Mouse (Mus musculus) yolk sac, embryonic 10.5 days (tissue): Measurements from ENCODE around the gene Abcb5.

ENCODE experiments used
- DNase-seq: peaks from one replicate; pipeline ENCODE4 v3.0.0-alpha.2; 2017; ENCODE audit warnings: low spot score

Gene Abcb5

DNA sequence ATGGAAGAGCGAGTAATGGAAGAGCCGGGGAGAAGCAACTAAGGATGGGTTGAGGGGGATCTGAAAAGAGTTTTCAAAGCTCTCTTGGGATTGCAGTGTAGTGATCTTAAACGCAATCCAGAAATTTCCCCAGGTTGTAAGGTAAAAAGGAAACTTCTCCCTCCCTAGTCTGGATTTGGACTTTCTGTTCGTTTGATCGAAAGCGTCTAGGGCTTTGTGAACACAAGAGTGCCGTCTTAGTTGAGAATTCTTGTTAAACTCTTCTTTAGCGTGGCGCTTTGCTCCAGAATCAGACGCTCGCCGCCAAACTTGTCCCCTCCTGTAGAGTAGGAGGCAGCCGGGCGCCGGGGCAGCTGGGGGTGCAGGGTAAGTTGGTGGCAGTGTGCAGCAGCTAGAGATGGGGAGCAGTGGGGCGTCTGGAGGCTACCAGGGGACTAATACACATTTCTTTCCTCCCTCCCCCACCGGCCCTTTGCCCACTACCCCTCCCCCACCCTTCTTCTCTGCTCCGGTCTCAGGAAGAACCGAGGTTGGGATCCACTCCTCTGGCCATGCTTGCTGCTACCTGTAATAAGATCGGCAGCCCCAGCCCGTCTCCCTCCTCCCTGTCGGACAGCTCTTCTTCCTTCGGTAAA, 118.2 kb downstream of the Abcb5 start:
- no peak for DNase-seq

DNA sequence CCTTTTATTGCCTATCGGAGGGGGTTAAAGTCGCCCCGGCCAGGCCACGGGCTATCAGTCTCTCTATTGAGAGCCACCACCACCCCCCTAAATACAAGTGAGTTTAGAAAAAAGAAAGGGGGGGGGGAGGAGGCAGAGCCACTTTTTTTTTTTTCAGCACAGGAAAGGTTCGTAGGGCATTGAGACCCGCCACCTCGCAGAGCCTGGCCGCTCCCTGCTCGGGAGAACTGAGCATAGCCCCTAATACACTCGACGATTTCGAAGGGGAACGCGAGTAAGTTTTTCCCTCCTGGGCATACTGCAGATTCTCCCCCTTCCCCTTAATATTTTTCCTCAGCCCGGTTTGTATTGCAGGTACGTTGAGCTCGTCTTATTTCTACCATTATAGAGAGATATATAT, 118.8 kb downstream of the Abcb5 start:
- DNase-seq = no peak

DNA sequence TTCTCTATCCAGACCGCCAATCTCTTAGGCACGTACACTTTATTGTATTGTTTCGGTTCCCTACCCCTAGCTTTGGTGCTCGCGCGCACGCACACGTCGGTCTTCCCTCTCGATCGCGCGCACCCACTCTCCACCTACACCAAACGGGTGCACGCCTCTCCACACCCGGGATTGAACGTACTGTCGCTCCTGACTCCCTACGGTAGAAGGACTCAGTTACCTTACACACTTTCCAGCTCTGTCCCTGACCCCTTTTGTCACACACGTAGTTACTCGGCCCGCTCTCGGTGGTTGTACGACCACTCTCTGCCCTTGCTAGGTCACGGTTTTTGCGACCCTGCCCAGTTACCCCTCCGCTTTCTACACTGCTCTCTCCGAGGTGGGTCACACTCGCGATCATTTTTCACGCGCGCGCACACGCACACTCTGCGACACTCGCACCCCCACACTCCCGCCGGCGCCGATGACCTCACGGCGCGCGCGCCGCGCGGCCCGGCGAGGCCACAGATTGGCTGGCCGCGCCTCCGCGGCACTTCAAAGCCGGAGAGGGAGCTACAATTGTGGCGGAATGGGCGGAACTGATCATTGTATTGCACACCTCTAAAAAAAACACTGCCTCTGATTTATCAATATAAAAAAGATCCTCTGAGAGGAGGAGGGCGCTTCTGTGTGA, 119.4 kb downstream of the Abcb5 start:
- peak; percentile 45 for DNase-seq

DNA sequence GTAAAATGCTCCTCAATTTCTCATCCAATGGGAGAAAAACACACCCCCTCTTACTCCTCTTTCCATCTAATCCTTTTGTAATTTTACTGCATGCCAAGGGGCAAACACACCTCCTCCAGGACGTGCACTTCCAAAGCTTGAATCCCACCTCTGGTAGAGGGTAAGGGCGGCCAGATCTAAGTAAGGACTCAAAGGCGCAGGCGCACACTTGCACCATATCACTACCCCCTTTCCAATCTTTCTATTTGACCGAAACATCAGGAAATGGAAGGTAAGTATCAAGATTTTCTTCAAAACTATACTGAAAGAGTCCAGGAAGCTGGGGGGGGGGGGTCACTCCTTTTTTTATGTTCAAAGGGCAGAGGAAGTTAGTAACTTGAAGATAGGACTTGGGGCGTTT, 120.0 kb downstream of the Abcb5 start, which contains the start of gene Sp8:
Gene Sp8, plus strand, starts transcription at position 109 of the 400 bp plus-strand sequence.
- DNase-seq = no peak

DNA sequence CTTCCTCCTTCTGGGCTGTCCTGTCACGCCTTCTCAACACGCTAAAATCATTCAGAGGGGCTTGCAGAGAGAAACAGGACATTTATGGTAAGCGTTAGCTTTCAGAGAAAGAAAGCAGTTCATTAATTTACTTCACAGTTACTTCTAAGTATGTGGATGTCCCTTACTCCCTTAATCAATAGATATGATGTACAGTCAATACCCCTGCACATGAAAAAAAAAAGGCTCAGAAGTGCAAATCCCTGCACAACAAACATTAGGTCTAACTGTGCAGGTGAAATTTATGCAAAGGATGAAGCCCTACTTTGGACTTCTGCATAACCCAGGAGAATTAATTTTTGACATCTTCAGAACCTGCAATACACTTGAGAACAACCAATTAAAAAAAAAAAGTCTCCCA, 120.9 kb downstream of the Abcb5 start:
- no peak for DNase-seq

DNA sequence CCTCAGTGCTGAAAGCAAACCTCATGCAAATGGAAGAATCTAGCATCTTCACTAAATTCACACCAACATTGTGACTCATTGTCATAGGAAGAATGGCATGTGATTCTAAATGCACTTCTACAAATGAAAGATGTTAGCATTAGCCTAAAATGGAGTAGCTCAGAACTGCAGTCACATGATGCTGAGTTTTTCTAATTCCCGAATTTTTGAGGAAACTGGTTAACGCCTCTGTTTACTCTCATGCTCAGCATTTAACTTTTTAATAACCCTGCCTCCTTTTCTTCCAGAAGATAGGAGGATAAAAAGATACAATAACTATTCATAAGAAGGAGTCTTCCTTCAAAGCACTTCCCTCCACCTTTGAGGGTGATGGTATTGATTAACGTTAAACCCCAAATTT, 121.4 kb downstream of the Abcb5 start:
- DNase-seq = no peak

DNA sequence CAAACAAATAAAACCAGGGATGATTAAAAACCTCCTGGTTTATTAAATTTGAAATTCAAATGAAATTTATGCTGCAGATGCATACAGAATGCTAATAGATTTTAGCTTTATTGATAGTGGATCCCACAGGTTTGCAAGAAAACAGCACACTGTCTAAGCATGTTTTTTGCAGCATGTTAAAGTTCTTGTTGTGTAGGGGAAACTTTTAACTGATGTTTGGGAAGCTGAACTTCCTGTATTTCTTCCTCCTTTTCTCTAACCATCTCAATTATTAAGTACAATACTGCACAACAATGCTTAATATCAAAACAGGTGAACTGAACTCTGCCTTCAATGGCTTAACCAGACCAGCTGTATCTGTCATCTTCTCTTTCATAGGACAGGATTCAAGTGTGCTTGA, 122.1 kb downstream of the Abcb5 start:
- no peak for DNase-seq

DNA sequence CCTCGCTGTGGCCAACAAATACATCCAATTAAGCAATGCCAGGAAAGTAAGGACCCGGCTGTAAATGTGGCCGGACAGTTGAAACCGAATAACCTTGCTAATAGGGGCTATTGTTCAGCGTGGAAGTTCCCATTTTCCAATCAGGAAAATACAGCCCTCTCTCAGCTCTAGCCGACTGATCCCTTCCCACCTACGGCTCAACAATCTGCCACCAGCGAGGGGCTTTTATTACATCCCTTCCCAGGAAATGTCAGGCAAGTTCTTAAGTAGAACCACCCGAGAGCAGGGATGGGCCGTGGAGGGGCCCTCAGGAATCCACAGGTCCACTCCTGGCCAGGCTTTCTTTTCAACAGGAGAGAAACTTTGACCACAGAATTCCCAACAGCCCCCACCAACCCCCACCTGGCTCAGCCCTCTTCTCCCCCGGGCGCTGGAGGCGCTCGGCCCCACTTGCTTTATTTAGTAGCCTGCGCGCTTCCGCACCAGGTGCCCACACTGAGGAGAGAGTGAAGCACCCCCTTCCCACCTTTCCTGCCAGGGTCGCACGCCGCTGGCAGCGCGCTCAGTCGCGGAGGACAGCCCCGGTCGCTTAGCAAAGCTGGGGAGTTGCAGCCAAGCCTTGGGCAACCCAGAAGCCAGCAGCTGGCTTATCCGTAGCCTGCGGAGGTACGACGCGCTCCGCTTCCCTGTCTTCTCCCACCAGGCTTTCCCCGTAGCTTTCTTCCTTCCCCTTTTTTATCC, 123.4 kb downstream of the Abcb5 start:
- DNase-seq = no peak

DNA sequence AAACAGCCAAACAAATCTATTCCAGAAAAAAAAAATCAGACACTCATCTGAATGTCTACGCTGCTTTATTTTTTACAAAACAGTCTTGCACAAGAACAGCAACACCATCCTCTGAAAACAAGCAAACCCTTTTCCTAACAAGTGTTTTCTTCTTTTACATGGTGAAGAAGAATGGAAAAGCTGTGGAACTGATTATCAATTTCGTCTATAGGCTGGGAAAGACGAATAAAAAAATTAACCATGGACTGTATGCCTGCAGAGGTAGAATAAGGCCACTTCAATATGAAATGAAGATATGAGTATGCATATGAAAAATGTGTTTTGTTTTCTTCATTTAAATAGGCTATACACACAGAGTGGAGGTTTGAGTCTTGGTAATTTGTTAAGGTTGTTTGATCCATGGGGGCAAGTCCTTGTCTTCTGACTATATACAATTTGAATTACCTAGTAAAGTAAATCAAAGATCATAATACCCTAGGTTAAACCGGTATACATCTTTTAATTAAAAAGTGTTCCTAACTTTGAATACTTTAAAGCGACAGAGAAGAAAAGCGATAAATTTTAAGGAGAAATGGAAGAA, 124.2 kb downstream of the Abcb5 start:
- no peak for DNase-seq

DNA sequence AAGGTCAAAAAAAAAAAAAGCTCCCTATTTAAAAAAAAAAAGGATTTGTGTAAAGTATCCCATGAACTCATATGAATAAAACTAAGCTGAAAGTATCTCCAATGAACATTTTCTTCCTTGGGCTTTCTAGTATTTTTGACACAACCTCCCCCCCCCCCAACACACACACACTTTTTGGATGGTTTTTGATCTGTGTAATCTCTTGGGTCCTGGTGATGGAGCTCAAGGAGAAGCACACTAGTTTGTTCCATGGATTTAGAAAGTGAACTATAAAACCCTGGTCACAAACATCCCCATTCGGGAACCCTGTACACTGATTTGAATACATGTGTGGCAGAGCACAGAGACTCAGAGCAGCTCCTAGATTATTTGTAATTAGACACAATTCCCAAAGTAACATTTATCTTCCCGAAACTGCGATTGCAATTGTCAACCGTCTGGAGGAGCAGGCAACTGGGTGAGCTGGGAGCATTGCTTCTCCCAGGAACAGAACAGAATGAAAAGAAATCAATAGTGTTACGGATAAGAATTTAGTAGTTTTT, 124.8 kb downstream of the Abcb5 start:
- DNase-seq = no peak

DNA sequence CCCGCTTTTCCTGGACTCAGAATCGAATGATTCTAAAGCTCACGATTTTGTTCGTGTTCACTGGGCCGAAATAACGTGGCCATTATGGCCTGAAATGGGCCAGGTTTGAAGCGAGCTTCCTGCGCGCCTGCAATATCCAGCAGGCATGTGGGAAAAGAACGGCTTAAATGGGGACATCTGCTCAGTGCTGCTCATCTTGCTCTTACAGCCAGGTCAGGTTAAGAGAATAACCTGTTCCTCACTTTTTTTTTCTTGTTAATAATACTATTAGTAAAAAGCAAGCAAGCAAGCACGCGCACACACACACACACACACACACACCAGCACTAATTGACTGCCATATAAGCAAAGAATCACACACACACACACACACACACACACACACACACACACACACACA, 125.4 kb downstream of the Abcb5 start:
- no peak for DNase-seq

DNA sequence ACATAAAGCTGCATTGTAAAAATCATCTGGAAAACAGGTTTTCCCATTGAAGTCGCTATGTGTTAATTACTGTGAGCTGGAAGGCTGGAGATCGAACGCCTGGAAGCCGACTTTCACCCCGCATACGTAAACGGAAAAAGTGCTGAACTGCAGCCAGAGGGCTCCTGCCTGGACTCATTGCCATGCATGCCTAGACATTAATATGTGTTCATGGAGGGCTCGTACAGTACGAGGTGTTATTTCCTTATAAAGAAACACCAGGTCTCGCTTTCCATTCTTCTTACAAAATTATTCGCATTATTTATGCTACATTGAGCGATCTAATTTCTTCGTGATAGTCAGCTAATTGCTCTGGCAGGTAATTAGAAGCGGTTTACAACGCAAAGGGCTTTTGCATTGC, 125.9 kb downstream of the Abcb5 start:
- DNase-seq = no peak

DNA sequence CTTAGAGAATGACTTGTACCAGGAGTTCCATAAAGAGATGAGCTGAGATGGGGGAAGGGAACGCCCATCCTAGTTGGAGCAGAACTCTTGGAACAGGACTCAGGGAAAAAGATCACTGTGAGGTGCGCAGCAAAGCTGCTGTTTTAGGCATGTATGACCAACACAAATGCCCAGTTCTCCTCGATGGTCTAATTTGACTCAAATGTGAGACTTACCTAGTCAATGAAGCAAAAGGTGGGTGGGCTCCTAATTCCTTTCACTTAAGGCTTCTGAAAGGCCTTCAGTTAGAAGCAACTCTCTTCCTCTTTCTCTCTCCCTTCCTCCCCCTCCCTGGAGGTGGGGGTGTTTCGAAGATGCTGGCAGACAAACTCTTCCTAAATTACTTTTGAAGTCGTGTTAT, 126.8 kb downstream of the Abcb5 start:
- DNase-seq = no peak

DNA sequence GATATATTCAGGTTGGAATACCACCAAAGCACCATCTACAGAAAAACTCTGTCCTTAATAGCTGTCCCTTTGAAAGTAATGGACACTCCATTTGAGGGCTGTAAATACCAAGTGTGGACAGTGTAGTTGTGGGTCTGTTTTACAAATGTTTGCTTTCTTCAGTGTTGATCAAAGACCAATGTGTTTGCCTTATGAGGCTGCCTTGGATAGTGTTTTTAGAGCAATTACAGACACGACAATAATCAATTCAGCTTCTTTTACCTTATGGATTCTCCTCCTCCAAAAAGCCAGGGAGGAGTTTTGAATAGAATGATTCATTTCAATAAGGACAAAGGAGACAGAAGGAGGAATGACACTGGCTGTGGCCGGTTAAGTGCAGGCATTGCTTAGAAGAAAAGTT, 128.0 kb downstream of the Abcb5 start:
- no peak for DNase-seq

DNA sequence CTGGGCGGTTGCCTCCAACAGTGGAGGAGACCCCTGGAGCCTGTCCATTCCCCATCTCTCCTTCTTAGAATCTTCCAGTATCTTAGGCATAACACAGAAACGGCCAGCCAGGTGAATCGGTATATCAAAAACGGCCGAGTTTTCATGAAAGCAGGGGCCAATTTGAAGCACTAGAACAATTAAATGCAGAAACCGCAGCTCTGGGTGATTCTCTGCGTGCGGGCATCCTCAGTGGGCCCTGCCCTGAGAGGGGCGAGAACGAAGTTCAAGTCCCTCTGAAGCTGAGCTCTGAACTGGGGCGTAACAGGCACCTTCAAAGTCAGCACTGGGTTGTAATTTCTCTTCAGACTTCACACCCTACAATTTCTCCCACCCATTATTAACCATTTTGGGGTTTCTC, 128.9 kb downstream of the Abcb5 start:
- DNase-seq = no peak

DNA sequence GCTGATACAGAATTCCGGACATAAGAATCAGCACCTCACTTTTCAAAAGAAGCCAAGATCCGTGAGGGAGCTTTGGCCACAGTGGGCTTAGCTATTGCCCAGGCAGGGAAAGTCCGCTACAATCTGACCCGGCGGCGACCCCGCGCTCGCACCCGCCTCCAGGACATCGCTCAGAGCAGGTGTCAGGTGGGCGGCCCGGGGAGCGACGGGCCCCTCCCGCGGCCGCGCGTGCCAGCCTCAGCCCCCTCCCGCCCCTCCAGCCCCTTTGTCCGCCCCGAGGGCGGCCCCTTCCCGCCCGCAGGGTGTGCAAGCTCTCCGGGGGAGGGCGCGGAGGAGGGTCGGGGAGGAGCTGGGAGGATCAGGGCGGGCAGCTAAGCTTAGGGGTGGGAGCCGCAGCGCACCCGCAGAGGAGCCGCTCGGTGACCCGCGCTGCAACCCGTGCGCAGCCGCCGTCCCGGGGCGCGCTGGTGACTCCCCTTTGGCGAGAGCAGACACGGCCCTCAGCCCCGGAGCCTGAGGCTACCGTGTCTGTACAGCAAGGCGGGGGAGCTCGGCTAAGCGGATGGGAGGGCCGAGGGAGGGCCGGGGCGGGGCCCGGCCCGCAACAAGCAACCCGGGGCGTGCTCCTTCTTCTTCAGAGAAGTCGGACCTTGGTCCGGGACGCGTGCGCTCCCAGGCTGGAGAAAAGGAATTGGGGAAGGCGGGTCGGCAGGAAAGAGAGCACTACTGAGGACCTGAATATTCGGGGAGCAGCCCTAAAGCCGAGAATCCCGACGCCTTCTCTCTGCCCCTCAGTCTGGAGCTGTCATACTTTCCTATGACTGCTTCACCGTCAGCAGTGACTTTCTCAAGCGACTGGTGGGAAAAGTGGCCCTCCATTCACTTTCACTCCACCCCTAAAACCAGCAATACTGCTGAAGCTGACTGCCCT, 129.5 kb downstream of the Abcb5 start:
- peak; percentile 88 for DNase-seq

DNA sequence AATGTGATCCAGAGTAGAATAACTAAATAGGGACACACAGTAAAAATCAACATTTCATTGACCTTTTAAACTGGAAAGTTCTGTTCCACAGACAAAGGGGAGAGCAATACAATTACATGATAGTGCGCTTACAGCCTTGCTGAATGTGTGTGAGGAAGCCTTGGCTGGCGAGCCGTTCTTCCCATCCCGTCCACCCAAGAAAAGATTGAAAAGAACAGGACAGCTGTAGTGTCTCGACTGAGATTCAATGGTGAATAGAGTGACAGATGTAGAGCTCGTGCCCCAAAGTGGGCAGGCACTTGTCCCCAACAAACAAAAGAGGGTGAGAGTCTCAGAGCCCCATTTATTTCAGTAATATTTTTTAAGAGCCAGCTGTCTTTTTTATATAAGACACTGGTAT, 136.3 kb downstream of the Abcb5 start:
- no peak for DNase-seq
